Mouse (Mus musculus) thymus, adult 2 months (tissue): ENCODE data around the gene Scimp.

ENCODE experiments used
- CTCF ChIP-seq: fragments of 200-500 bp; IDR thresholded peaks from 2 replicates; pipeline ENCODE4 v1.5.1; 2012; ENCODE audit warnings: mild to moderate bottlenecking, control low read depth, low read length, moderate library complexity, borderline replicate concordance; ENCODE audit not compliant: control insufficient read depth, poor library complexity, insufficient read depth; ENCODE audit errors: extremely low read depth
- POLR2A ChIP-seq: fragments of 200-500 bp; IDR thresholded peaks from 2 replicates; pipeline ENCODE4 v1.6.1; 2012; ENCODE audit warnings: mild to moderate bottlenecking, low read length, control low read depth, moderate library complexity; ENCODE audit not compliant: control insufficient read depth, poor library complexity, insufficient read depth; ENCODE audit errors: extremely low read depth

GRCm38 (mm10) chr11:70831201-70831600 is 18.8 kb upstream of the Scimp start:
- TF ChIP-seq CTCF (no peak), POLR2A (no peak)
